Mouse (Mus musculus) adrenal gland, adult 8-10 months (tissue): ENCODE results near the gene Btk. TPM values are rescaled to one million over a fixed set of nuclear protein-coding genes. Genes with fewer than 3 reads are reported as not detected.

Source experiments
- total RNA-seq, 4 experiments: library from RNA; stranded (reverse); gene quantifications; 2 replicates each; pipeline ENCODE4 v1.2.4; 2022

The Btk gene
- total RNA-seq, 4 experiments from 2014 or later, result 1.5 to 3.4 (median 1.8) TPM

Other genes starting within 250 kb of the Btk start
- gene Drp2, start 179.0 kb downstream of the Btk start, total RNA-seq, result under 1 TPM; 0.29 to 0.52 (median 0.50) TPM
- gene Taf7l, start 107.1 kb downstream of the Btk start, total RNA-seq, result not detected
- 10 to 100 TPM; 21.2 to 35.3 (median 30.4) TPM for gene Timm8a1, start 41.7 kb downstream of the Btk start, total RNA-seq
- gene Rpl36a, start 2.1 kb upstream of the Btk start, total RNA-seq, result 100 to 1,000 TPM; 153 to 265 (median 202) TPM
- gene Gla, start 17.6 kb upstream of the Btk start, total RNA-seq, result 10 to 100 TPM; 13.5 to 20.7 (median 14.0) TPM
- gene Hnrnph2, start 17.6 kb upstream of the Btk start, total RNA-seq, result 100 to 1,000 TPM in 3 of 4 experiments, 10 to 100 TPM in 1; 97.9 to 112 (median 105) TPM
- gene Armcx4, start 102.9 kb upstream of the Btk start, total RNA-seq, result 10 to 100 TPM in 2 of 4 experiments, 1 to 10 TPM in 2; 9.2 to 13.7 (median 10.2) TPM
- gene Armcx1, start 134.4 kb upstream of the Btk start, total RNA-seq, result 10 to 100 TPM; 17.2 to 33.8 (median 26.0) TPM
- gene Armcx6, start 167.8 kb upstream of the Btk start, total RNA-seq, result 10 to 100 TPM in 2 of 4 experiments, 1 to 10 TPM in 2; 6.5 to 22.8 (median 13.3) TPM
- gene Armcx3, start 173.0 kb upstream of the Btk start, total RNA-seq, result 10 to 100 TPM; 38.0 to 63.9 (median 49.2) TPM
- 10 to 100 TPM; 33.8 to 79.3 (median 51.0) TPM for gene Armcx2, start 225.7 kb upstream of the Btk start, total RNA-seq